Mouse (Mus musculus): ENCODE measurements at regions not wholly inside any gene's neighbourhood (a gene's known extent, or its start where the extent isn't known, plus 50 kb on each side); places are given as distances from the start of the nearest gene placed in this dataset.

DNA sequence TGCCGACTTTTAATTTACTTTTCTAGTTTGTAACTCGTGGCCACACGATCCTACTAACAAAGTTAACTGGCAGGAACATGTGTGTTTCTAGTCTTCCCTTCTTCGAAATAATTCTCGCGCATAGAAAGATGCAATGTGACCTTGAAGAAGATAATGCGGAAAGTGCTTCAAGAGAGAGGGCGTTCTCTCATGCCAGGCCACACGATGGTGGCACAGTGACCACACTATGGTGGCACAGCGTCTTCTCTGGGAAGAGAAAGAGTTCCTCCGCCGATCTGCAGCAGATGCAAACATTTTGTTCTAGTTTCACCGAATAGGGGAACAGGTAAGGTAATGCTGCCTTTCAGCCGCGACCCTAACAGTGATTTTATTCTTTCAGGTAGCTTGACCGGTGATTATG, 79.1 kb downstream of the Elovl4 start:
- Histone ChIP-seq H3K9me3 (replicated peaks; ENCODE audit: insufficient read depth, low read length) (no peaks in the 10 kb centered on the region), H3K36me3 (ENCODE audit: control insufficient read depth in 1 of 2, insufficient read depth in 2 of 2, low read length in 2 of 2) (no peaks in the 10 kb centered on the region), H3K9ac (ENCODE audit: control insufficient read depth, low read depth, low read length, poor library complexity, severe bottlenecking) (no peak overlapping the region), H3K79me2 (ENCODE audit: control insufficient read depth, insufficient read depth, low read length, poor library complexity) (no peaks in the 10 kb centered on the region), H3K4me1 (ENCODE audit: control insufficient read depth in 1 of 2, insufficient read depth in 2 of 2, low read length in 2 of 2) (no peaks in the 10 kb centered on the region), H3K27me3 (ENCODE audit: control insufficient read depth in 1 of 2, insufficient read depth in 2 of 2, low read length in 2 of 2) (no peaks in the 10 kb centered on the region), H3K27ac (ENCODE audit: control insufficient read depth, low read depth, low read length) (no peak overlapping the region), H3K4me3 (ENCODE audit: control insufficient read depth in 1 of 2, insufficient read depth in 1 of 2, low read depth in 2 of 2, low read length in 2 of 2) (no peak overlapping the region)
- no peak for TF ChIP-seq SIN3A (IDR thresholded peaks at IDR 0.05; ENCODE audit: low read length)
- TF ChIP-seq ZC3H11A (IDR thresholded peaks at IDR 0.05; ENCODE audit: low read depth, low read length), result no peak
- no peak for TF ChIP-seq JUND (IDR thresholded peaks at IDR 0.05; ENCODE audit: low read depth, low read length)
- no peak for TF ChIP-seq ZNF384 (IDR thresholded peaks at IDR 0.05; ENCODE audit: low read depth, low read length)
- TF ChIP-seq MAX (IDR thresholded peaks at IDR 0.05; ENCODE audit: low read length), result no peak
- no peak for TF ChIP-seq ELF1 (IDR thresholded peaks at IDR 0.05; ENCODE audit: low read depth, low read length)
- no peak for TF ChIP-seq E2F4 (IDR thresholded peaks at IDR 0.05; ENCODE audit: borderline replicate concordance, low read depth, low read length)
- no peak for TF ChIP-seq TAL1 (IDR thresholded peaks at IDR 0.05; ENCODE audit: low read length)
- TF ChIP-seq MYC (IDR thresholded peaks at IDR 0.05; ENCODE audit: low read depth, low read length), result no peak
- no peak for TF ChIP-seq TBP (IDR thresholded peaks at IDR 0.05; ENCODE audit: low read depth, low read length)
- TF ChIP-seq POLR2A (IDR thresholded peaks at IDR 0.05; ENCODE audit: control insufficient read depth in 1 of 2, insufficient read depth in 1 of 2, low read depth in 1 of 2, low read length in 2 of 2, poor library complexity in 1 of 2), result no peak
- TF ChIP-seq RCOR1 (IDR thresholded peaks at IDR 0.05; ENCODE audit: low read depth, low read length), result no peak
- TF ChIP-seq MXI1 (IDR thresholded peaks at IDR 0.05; ENCODE audit: low read depth, low read length), result no peak
- TF ChIP-seq USF1 (IDR thresholded peaks at IDR 0.05; ENCODE audit: low read depth, low read length), result no peak
- TF ChIP-seq GABPA (IDR thresholded peaks at IDR 0.05; ENCODE audit: low read depth, low read length), result no peak
- no peak for TF ChIP-seq CHD1 (IDR thresholded peaks at IDR 0.05; ENCODE audit: low read depth, low read length)
- DNase-seq (ENCODE audit: low read depth, low spot score), result no peak

DNA sequence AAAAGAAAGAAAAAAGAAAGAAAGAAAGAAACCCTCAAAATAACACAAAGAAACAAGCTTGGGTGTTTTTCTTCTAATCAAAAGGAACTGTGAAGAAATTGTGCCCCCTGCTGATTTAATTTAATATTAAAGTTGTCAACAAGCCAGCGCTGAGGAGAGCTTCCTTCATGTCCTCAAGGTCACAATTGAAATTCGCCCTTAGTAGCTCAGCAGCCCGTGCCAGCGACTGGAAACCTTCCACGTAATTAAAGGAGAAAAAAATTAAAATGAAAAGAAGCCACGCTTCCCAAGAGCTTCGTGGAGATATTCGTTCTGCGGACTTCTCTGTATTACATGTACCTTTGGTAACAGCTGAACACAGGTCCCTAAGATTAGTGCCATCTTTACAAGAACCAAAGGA, 80.0 kb downstream of the Elovl4 start:
- H3K4me1 ChIP-seq (ENCODE audit: control insufficient read depth in 1 of 2, insufficient read depth in 2 of 2, low read length in 2 of 2), result no peaks in the 10 kb centered on the region
- H3K27me3 ChIP-seq (ENCODE audit: control insufficient read depth in 1 of 2, insufficient read depth in 2 of 2, low read length in 2 of 2), result no peaks in the 10 kb centered on the region
- H3K9ac ChIP-seq (ENCODE audit: control insufficient read depth, low read depth, low read length, poor library complexity, severe bottlenecking), result no peak overlapping the region
- no peaks in the 10 kb centered on the region for H3K9me3 ChIP-seq (replicated peaks; ENCODE audit: insufficient read depth, low read length)
- H3K27ac ChIP-seq (ENCODE audit: control insufficient read depth, low read depth, low read length), result no peak overlapping the region
- H3K36me3 ChIP-seq (ENCODE audit: control insufficient read depth in 1 of 2, insufficient read depth in 2 of 2, low read length in 2 of 2), result no peaks in the 10 kb centered on the region
- no peak for DNase-seq (ENCODE audit: low read depth, low spot score)
- no peaks in the 10 kb centered on the region for H3K79me2 ChIP-seq (ENCODE audit: control insufficient read depth, insufficient read depth, low read length, poor library complexity)
- H3K4me3 ChIP-seq (ENCODE audit: control insufficient read depth in 1 of 2, insufficient read depth in 1 of 2, low read depth in 2 of 2, low read length in 2 of 2), result no peak overlapping the region
- no peak for TF ChIP-seq MAFK (IDR thresholded peaks at IDR 0.05; ENCODE audit: borderline replicate concordance, low read depth, low read length)
- TF ChIP-seq POLR2AphosphoS5 (IDR thresholded peaks at IDR 0.05; ENCODE audit: borderline replicate concordance, low read depth, low read length), result no peak
- no peak for TF ChIP-seq MAZ (IDR thresholded peaks at IDR 0.05; ENCODE audit: low read depth, low read length)
- no peak for TF ChIP-seq TAL1 (IDR thresholded peaks at IDR 0.05; ENCODE audit: low read length)
- TF ChIP-seq BHLHE40 (IDR thresholded peaks at IDR 0.05; ENCODE audit: borderline replicate concordance, low read depth, low read length), result no peak
- TF ChIP-seq POLR2A (IDR thresholded peaks at IDR 0.05; ENCODE audit: control insufficient read depth in 1 of 2, insufficient read depth in 1 of 2, low read depth in 1 of 2, low read length in 2 of 2, poor library complexity in 1 of 2), result no peak
- no peak for TF ChIP-seq E2F4 (IDR thresholded peaks at IDR 0.05; ENCODE audit: borderline replicate concordance, low read depth, low read length)
- no peak for TF ChIP-seq MAX (IDR thresholded peaks at IDR 0.05; ENCODE audit: low read length)
- TF ChIP-seq CTCF (IDR thresholded peaks at IDR 0.05 in 2 of 3, conservative IDR thresholded peaks at IDR 0.05 in 1 of 3; ENCODE audit: control insufficient read depth in 1 of 3, insufficient read depth in 1 of 3, low read depth in 2 of 3, low read length in 3 of 3, poor library complexity in 1 of 3, severe bottlenecking in 1 of 3), result no peak; a peak in 1 of 6 replicates
- no peak for TF ChIP-seq MXI1 (IDR thresholded peaks at IDR 0.05; ENCODE audit: low read depth, low read length)
- TF ChIP-seq ZMIZ1 (IDR thresholded peaks at IDR 0.05; ENCODE audit: low read depth, low read length), result no peak

All from MEL (cell line).